Mouse (Mus musculus) intestine, embryonic 14.5 days (tissue): ENCODE data around the gene Rab37. TPM values are rescaled to one million over a fixed set of nuclear protein-coding genes. Genes with fewer than 3 reads are reported as not detected.

ENCODE experiments used
- ATAC-seq: fragments of 200-750 bp; cut with Nextera tagmentation; replicated peaks from 2 replicates; pipeline ENCODE4 v1.8.0; 2017; ENCODE audit warnings: low read depth, moderate number of reproducible peaks, moderate TSS enrichment, moderate library complexity; ENCODE audit not compliant: low FRiP score, low TSS enrichment
- DNase-seq: peaks from one replicate; pipeline ENCODE4 v3.0.0-alpha.2; 2018; ENCODE audit warnings: low spot score
- H3K27ac ChIP-seq: fragments of 300-500 bp; sonication (generic); 2 replicates; pipeline ENCODE4 v1.5.1; 2014; ENCODE audit warnings: low read depth, mild to moderate bottlenecking, control low read depth
- H3K27me3 ChIP-seq: fragments of 300-500 bp; sonication (generic); replicated peaks from 2 replicates; pipeline ENCODE4 v1.6.1; 2014; ENCODE audit warnings: low read length, control low read depth; ENCODE audit not compliant: control insufficient read depth, insufficient read depth
- H3K36me3 ChIP-seq: fragments of 300-500 bp; sonication (generic); 2 replicates; pipeline ENCODE4 v1.6.1; 2014; ENCODE audit warnings: low read length, control low read depth; ENCODE audit not compliant: control insufficient read depth, insufficient read depth
- H3K4me1 ChIP-seq: fragments of 300-500 bp; sonication (generic); replicated peaks from 2 replicates; pipeline ENCODE4 v1.6.1; 2014; ENCODE audit warnings: low read length, control low read depth, mixed read lengths; ENCODE audit not compliant: control insufficient read depth, insufficient read depth
- H3K4me2 ChIP-seq: fragments of 300-500 bp; sonication (generic); 2 replicates; pipeline ENCODE4 v1.6.1; 2014; ENCODE audit warnings: low read length
- H3K4me3 ChIP-seq: fragments of 300-500 bp; sonication (generic); 2 replicates; pipeline ENCODE4 v1.5.1; 2014; ENCODE audit warnings: low read depth, low read length, control low read depth, mixed read lengths
- H3K9ac ChIP-seq: fragments of 300-500 bp; sonication (generic); 2 replicates; pipeline ENCODE4 v1.6.1; 2014; ENCODE audit warnings: mild to moderate bottlenecking, low read length
- H3K9me3 ChIP-seq: fragments of 300-500 bp; sonication (generic); 2 replicates; pipeline ENCODE4 v1.6.1; 2016; ENCODE audit warnings: low read length, control low read depth; ENCODE audit not compliant: control insufficient read depth
- WGBS: fragments of 180-500 bp; shearing (Covaris S2); extraction: QIAGEN DNeasy Blood & Tissue Kit; methylation state at CpG from one replicate; pipeline ENCODE4 v1.1.7; 2014; 5-methylcytosine and 5-hydroxymethylcytosine counted together
- polyA plus RNA-seq: library from polyadenylated mRNA; unstranded; fragments of >200 nt; fragmentation: Nextera tagmentation; extraction: Ambion mirVana; gene quantifications from 2 replicates; pipeline ENCODE4 v1.2.1, GENCODE M21; 2014

The Rab37 gene
- polyA plus RNA-seq, 1 experiment from 2014 or later: 3.3 TPM

DNA sequence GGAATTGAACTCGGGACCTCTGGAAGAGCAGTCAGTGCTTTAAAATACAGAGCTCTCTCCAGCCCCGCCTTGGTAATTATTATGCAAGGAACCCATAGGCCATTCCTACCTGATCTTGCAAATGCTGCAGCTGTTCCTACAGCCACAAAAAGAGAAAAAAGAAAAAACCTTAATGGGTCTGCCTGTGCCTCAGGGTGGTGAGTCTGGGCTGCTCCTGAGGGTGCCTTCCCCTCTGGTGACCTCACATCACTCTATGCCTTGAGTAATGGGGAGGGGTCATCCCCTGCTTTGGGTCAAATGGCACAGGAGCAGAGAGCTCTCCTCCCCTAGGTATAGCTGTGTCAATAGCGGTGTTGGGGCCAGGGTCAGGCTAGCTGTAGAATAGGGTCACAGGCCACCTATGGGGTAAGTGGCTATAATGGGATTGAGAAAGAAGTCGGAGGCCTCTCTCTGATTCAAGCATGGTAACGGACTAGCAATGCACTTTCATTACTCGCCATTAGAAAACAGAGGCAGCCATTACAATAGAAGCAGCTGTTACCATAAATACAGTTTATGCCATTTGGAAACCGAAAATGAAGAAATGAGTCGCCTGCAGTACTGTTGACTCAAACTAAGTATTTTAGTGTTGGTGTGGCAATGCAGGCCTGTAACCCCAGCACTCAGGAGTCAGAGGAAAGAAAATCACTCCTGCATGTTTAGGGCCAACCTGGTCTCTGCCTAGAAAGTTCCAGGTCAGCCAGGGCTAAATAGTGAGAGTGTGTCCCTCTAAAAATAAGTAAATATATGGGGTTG is 13.7 kb downstream of the Rab37 start:
- 78% methylated on average over 8 of the region's 8 CpGs for WGBS
- no peak overlapping the region for H3K4me2 ChIP-seq
- no peak overlapping the region for H3K27ac ChIP-seq
- H3K9ac ChIP-seq: no peak overlapping the region
- ATAC-seq (no peak), DNase-seq (no peak)
- no peaks in the 10 kb centered on the region; the same call in 1 of the 2 replicates for H3K4me1 ChIP-seq
- no peaks in the 10 kb centered on the region for H3K9me3 ChIP-seq
- H3K36me3 ChIP-seq: no peaks in the 10 kb centered on the region
- no peaks in the 10 kb centered on the region for H3K27me3 ChIP-seq
- H3K4me3 ChIP-seq: no peak overlapping the region

DNA sequence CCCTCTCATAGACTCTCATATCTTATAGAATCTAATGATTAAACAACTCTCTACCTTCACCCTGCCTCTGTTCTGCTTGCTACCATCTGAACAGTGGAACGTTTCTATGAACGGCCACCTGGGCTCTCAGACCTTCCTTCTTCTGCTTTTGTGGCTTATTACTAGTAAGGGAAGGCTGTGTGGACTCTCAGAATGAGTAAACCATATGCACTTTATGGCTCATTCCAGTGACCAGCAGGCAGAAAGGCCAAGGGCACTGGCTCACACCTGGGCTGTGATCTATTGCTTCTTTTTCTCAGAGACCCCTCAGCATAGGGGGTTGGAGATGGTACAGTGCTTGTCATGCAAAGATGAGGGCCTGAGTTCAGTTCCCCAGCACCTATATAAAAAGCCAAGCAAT is 15.4 kb downstream of the Rab37 start:
- no peaks in the 10 kb centered on the region for H3K9me3 ChIP-seq

DNA sequence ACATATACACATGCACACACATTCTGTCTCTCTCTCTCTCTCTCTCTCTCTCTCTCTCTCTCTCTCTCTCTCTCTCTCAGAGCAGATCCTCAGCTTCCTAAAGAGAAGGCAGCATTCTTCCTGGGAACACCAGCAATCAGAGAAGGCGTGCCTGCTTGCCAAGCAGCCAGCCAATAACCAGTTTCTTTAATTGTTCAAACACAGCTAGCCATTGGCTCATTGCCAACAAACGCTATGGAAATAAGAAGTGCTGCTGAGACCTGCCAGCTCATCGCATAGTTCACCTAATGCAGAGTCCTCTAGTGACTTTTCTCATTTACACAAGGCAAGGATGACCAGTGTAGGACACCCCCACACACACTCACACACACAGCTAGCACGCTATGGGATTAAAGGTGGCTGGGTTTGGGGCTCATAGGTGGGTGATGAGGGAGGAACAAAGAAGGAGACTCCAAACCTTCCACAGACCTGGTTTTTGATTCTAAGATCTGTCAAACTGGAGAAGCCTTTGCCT is 16.2 kb downstream of the Rab37 start:
- Histone ChIP-seq H3K4me2 (no peak overlapping the region), H3K4me1 (no peaks in the 10 kb centered on the region; the same call in 1 of the 2 replicates), H3K36me3 (no peaks in the 10 kb centered on the region), H3K4me3 (no peak overlapping the region), H3K27ac (no peak overlapping the region), H3K27me3 (no peaks in the 10 kb centered on the region), H3K9ac (no peak overlapping the region), H3K9me3 (no peaks in the 10 kb centered on the region)
- 32% methylated on average over 4 of the region's 4 CpGs for WGBS
- no peak for DNase-seq
- ATAC-seq: no peak

More for the DNA sequence above, 15.4 kb downstream of the Rab37 start:
- WGBS: 90% methylated on average over 2 of the region's 2 CpGs
- H3K9ac ChIP-seq: no peak overlapping the region
- no peak overlapping the region for H3K27ac ChIP-seq
- DNase-seq (no peak), ATAC-seq (no peak)
- H3K27me3 ChIP-seq: no peaks in the 10 kb centered on the region
- no peak overlapping the region for H3K4me2 ChIP-seq
- no peaks in the 10 kb centered on the region for H3K36me3 ChIP-seq
- no peak overlapping the region for H3K4me3 ChIP-seq
- H3K4me1 ChIP-seq: no peaks in the 10 kb centered on the region; the same call in 1 of the 2 replicates

DNA sequence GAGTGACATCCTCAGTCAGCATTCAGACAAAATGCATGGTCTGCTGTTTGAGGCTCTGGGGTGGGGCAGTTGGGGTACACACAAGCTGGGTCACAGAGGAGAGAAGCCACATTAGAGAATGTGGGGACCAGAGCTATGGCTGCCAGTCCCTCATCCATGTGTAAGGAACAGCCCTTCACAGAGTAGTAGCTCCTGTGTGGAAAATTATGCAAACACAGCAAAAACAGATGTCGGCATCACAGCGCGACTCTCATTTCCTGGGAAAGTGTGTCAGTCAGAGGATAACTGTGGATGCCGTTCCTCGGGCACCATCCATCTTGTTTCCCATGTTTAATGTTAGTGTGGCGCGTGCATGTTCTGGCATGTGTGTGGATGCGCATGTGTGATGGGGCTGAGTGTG is 16.9 kb downstream of the Rab37 start:
- DNase-seq (no peak), ATAC-seq (no peak)
- Histone ChIP-seq H3K9ac (no peak overlapping the region), H3K27me3 (no peaks in the 10 kb centered on the region), H3K4me2 (no peak overlapping the region), H3K4me3 (no peak overlapping the region), H3K4me1 (no peaks in the 10 kb centered on the region; the same call in 1 of the 2 replicates), H3K9me3 (no peaks in the 10 kb centered on the region), H3K27ac (no peak overlapping the region), H3K36me3 (no peaks in the 10 kb centered on the region)
- 85% methylated on average over 8 of the region's 8 CpGs for WGBS

DNA sequence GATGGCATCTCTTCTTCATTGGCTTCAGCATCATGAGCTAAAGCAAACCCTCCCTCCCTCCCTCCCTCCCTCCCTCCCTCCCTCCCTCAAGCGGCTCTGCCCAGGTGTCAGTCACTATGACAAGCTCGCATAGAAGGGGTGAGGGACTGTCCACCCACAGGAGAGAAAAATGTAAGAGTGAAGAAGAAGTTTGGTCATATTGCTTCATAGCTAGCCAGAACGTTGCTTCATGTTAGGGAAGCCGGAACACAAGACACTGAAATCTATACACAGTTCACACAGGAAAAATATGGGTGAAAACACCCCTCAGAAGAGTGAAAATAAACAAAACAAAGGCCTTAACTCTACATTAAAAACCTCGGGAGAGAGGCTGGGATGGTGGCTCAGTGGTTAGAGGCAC is 19.0 kb downstream of the Rab37 start:
- Histone ChIP-seq H3K4me3 (no peak overlapping the region), H3K9me3 (no peaks in the 10 kb centered on the region), H3K27me3 (no peaks in the 10 kb centered on the region), H3K36me3 (no peaks in the 10 kb centered on the region), H3K4me1 (no peaks in the 10 kb centered on the region; the same call in 1 of the 2 replicates), H3K9ac (no peak overlapping the region), H3K4me2 (no peak overlapping the region), H3K27ac (no peak overlapping the region)
- DNase-seq (no peak), ATAC-seq (no peak)
- 76% methylated on average over 4 of the region's 5 CpGs for WGBS

DNA sequence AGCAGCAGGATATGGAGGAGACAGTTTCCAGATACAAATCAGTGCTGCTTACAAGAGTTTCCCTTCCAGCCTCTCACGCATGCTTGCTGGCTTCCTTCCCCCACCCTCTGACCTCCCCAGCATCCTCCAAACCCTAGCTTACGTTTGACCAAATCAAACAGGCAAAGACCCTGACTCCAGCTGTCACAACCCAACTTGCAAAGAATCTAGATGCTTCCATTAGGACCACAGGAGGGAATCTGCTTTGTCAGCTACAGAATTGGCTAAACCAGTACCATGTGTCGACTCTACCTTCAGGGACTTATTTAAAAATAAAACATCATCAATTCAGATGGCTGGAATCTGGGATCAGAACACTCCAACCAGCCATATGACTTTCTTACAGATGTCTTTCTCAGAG is 21.0 kb downstream of the Rab37 start:
- Histone ChIP-seq H3K9ac (no peak overlapping the region), H3K4me1 (no peaks in the 10 kb centered on the region; the same call in 1 of the 2 replicates), H3K36me3 (no peaks in the 10 kb centered on the region), H3K9me3 (no peaks in the 10 kb centered on the region), H3K4me2 (no peak overlapping the region), H3K4me3 (no peak overlapping the region), H3K27me3 (no peaks in the 10 kb centered on the region), H3K27ac (no peak overlapping the region)
- DNase-seq (no peak), ATAC-seq (no peak)
- 30% methylated on average over 3 of the region's 3 CpGs for WGBS

DNA sequence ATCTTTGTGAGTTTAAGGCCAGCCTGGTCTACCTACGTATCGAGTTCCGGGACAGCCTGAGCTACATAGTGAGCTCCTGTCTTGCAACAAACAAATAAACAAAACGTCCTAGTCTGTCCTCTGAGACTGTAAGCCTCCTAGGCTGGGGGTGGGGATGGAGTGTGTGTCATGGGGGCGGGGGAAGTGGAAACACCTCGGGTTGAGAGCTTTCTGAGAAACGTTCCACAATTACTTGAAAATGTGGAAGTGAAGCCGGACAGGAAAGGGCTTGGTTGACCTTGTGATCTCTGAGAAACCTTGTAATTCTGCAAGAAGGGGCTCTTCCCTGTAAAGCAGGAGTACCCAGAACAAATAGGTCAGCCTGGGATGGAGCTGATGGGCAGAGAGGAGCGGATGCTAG is 28.2 kb downstream of the Rab37 start:
- Histone ChIP-seq H3K4me1 (no peaks in the 10 kb centered on the region), H3K4me2 (no peak overlapping the region), H3K27ac (no peak overlapping the region), H3K36me3 (no peaks in the 10 kb centered on the region), H3K9ac (no peak overlapping the region), H3K4me3 (no peak overlapping the region), H3K27me3 (no peaks in the 10 kb centered on the region), H3K9me3 (no peaks in the 10 kb centered on the region)
- DNase-seq: no peak
- WGBS: 67% methylated on average over 9 of the region's 9 CpGs
- no peak for ATAC-seq

DNA sequence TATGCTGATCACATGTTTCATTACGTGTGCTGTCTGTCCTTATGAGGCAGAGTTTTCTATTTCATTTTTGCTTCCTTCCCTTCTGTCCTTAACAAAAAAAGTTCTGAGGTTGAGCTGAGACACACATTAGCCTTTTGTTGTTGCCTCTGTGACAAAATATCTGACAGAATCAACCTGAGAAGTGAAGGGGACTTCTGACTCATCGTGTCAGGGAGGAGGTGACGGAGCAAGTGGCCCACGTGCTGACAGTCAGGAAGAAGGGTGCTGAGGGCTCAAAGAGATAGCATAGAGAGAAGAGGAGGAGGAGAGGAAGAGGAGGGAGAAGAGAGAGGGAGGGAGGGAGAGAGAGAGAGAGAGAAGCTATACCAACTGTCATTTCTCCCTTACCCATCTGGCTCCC is 37.3 kb downstream of the Rab37 start:
- H3K36me3 ChIP-seq: no peaks in the 10 kb centered on the region
- DNase-seq: no peak
- no peak overlapping the region for H3K27ac ChIP-seq
- no peaks in the 10 kb centered on the region for H3K27me3 ChIP-seq
- 81% methylated on average over 4 of the region's 4 CpGs for WGBS
- no peak overlapping the region for H3K4me2 ChIP-seq
- H3K4me3 ChIP-seq: no peak overlapping the region
- H3K4me1 ChIP-seq: no peaks in the 10 kb centered on the region
- no peaks in the 10 kb centered on the region for H3K9me3 ChIP-seq
- ATAC-seq: no peak
- no peak overlapping the region for H3K9ac ChIP-seq
